Mouse (Mus musculus) mouse trophoblast stem cell (cell line): ENCODE results near the gene Gm8906.
"Not testable (repeated sequence)": the region's sequence is repeated elsewhere in the genome, so short reads cannot be mapped to it uniquely, and the experiment has no call there.

Source experiments
- in situ Hi-C, 2 experiments: fragments of 300-500 bp; cut with MseI, MboI; formaldehyde crosslinking; loops; 2 replicates in 1 of 2; 3 replicates in 1 of 2; pipeline ENCODE4 v1.15.1; 2025

The Gm8906 gene

GRCm38 (mm10) chr5:11502385-11502784 lies at the start of gene Gm8906:
Gm8906 (plus strand) TSS chr5:11502685.
- in situ Hi-C loops: not testable (repeated sequence)
